Mouse (Mus musculus) neural tube, embryonic 11.5 days (tissue): ENCODE results near the gene Nol4l. TPM values are rescaled to one million over a fixed set of nuclear protein-coding genes. Genes with fewer than 3 reads are reported as not detected.
A peak's percentile ranks its signal among the peaks of the same experiment; 100 is the strongest.

Experiments
- ATAC-seq: fragments of 200-750 bp; cut with Nextera tagmentation; 2 replicates; pipeline ENCODE4 v1.8.0; 2017; ENCODE audit warnings: moderate number of reproducible peaks, mild to moderate bottlenecking, moderate TSS enrichment, moderate library complexity; ENCODE audit not compliant: insufficient read depth, low FRiP score, low TSS enrichment
- DNase-seq: peaks from one replicate; pipeline ENCODE4 v3.0.0-alpha.2; 2015; ENCODE audit warnings: low spot score
- H3K27ac ChIP-seq: fragments of 300-500 bp; sonication (generic); 2 replicates; pipeline ENCODE4 v1.5.1; 2014; ENCODE audit warnings: low read depth, mild to moderate bottlenecking, low read length
- H3K27me3 ChIP-seq: fragments of 300-500 bp; sonication (generic); 2 replicates; pipeline ENCODE4 v1.6.1; 2014; ENCODE audit warnings: mild to moderate bottlenecking, low read length, mixed read lengths; ENCODE audit not compliant: control insufficient read depth, insufficient read depth
- H3K36me3 ChIP-seq: fragments of 300-500 bp; sonication (generic); 2 replicates; pipeline ENCODE4 v1.6.1; 2014; ENCODE audit warnings: mild to moderate bottlenecking, low read length, moderate library complexity, mixed read lengths; ENCODE audit not compliant: control insufficient read depth, insufficient read depth
- H3K4me1 ChIP-seq: fragments of 300-500 bp; sonication (generic); 2 replicates; pipeline ENCODE4 v1.6.1; 2014; ENCODE audit warnings: low read length, mixed read lengths; ENCODE audit not compliant: control insufficient read depth, insufficient read depth
- H3K4me2 ChIP-seq: fragments of 300-500 bp; sonication (generic); 2 replicates; pipeline ENCODE4 v1.6.1; 2014; ENCODE audit warnings: low read depth, mild to moderate bottlenecking, moderate library complexity
- H3K4me3 ChIP-seq: fragments of 300-500 bp; sonication (generic); 2 replicates; pipeline ENCODE4 v1.5.1; 2014; ENCODE audit warnings: low read depth, low read length
- H3K9ac ChIP-seq: fragments of 300-500 bp; sonication (generic); 2 replicates; pipeline ENCODE4 v1.6.1; 2014; ENCODE audit warnings: mild to moderate bottlenecking, low read length
- H3K9me3 ChIP-seq: fragments of 300-500 bp; sonication (generic); 2 replicates; pipeline ENCODE4 v1.6.1; 2016; ENCODE audit warnings: low read length; ENCODE audit not compliant: control insufficient read depth
- WGBS: fragments of 180-500 bp; shearing (Covaris S2); extraction: QIAGEN DNeasy Blood & Tissue Kit; methylation state at CpG from one replicate; pipeline ENCODE4 v1.1.7; 2014; 5-methylcytosine and 5-hydroxymethylcytosine counted together
- polyA plus RNA-seq: library from polyadenylated mRNA; unstranded; fragments of >200 nt; fragmentation: Nextera tagmentation; extraction: Ambion mirVana; gene quantifications from 2 replicates; pipeline ENCODE4 v1.2.1, GENCODE M21; 2014

The Nol4l gene
- polyA plus RNA-seq, 1 experiment from 2014 or later: 37.5 TPM

DNA sequence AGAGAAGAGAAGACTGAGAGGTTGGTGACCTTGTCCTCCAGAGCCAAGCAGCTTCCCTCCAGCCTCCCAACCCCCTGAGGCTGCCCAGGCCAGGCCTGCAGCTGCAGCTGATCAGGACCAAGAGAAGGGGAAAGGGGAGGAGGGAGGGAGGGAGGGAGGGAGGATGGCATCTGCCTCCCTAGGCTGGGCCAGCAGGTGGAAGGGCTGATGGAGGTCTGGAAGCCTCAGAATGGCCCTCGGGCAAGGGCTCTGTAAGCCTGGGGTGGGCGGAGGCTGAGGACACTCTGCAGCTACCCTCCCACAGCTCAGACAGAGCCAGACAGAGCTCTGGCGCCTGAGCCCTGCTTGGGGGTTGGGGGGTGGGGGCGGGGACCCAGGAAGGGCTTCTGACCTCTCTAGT, 7.5 kb downstream of the Nol4l start:
- 61% methylated on average over 4 of the region's 4 CpGs for WGBS
- Histone ChIP-seq H3K9ac (no peak overlapping the region), H3K4me2 (no peak overlapping the region), H3K4me3 (no peak overlapping the region), H3K4me1 (peaks cover 26% of the 10 kb centered on the region), H3K27me3 (peaks cover 5% of the 10 kb centered on the region), H3K36me3 (no peaks in the 10 kb centered on the region), H3K27ac (no peak overlapping the region), H3K9me3 (no peaks in the 10 kb centered on the region)
- DNase-seq (peak; percentile 31), ATAC-seq (peak; percentile 56; the same call in 1 of the 2 replicates)

- WGBS: 78% methylated on average over 9 of the region's 9 CpGs
- H3K27me3 ChIP-seq: no peaks in the 10 kb centered on the region
- no peak overlapping the region for H3K4me3 ChIP-seq
- no peak overlapping the region for H3K27ac ChIP-seq
- no peak overlapping the region for H3K4me2 ChIP-seq
- no peaks in the 10 kb centered on the region for H3K9me3 ChIP-seq
- no peaks in the 10 kb centered on the region for H3K36me3 ChIP-seq
- ATAC-seq: no peak
- no peak overlapping the region for H3K9ac ChIP-seq
- no peak for DNase-seq
- peaks cover 11% of the 10 kb centered on the region for H3K4me1 ChIP-seq
These were observed 9.7 kb downstream of the Nol4l start for GRCm38 (mm10) chr2:153520057-153520456.

DNA sequence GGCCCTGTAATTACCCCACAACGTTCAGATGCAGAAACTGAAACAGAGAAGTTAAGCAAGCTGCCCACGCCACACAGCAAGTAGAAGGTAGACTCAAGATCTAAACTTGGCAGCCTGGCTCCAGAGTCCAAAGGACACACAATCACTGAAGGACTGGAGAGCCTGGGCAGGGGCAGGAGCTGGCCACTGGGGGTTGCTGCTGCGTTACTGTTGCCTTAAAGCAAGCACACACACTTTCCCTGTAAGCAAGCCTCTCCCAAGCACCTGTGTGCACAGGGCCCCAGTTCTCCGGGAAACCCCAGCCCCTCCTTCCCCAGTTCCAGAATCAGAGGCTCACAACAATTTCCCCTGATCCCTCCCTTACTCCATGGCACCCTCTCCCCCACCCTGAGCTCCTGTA, 12.8 kb downstream of the Nol4l start:
- Histone ChIP-seq H3K27me3 (no peaks in the 10 kb centered on the region), H3K4me3 (no peak overlapping the region), H3K4me2 (no peak overlapping the region), H3K4me1 (peaks cover 2% of the 10 kb centered on the region), H3K9ac (no peak overlapping the region), H3K27ac (no peak overlapping the region), H3K9me3 (no peaks in the 10 kb centered on the region), H3K36me3 (no peaks in the 10 kb centered on the region)
- peak; percentile 36 for DNase-seq
- ATAC-seq: no peak
- WGBS: 50% methylated on average over 4 of the region's 4 CpGs

GRCm38 (mm10) chr2:153515582-153515981, 14.2 kb downstream of the Nol4l start:
- H3K4me3 ChIP-seq: no peak overlapping the region
- no peak for ATAC-seq
- H3K4me2 ChIP-seq: no peak overlapping the region
- H3K9me3 ChIP-seq: no peaks in the 10 kb centered on the region
- WGBS: 88% methylated on average over 6 of the region's 6 CpGs
- no peaks in the 10 kb centered on the region for H3K36me3 ChIP-seq
- H3K4me1 ChIP-seq: peaks cover 5% of the 10 kb centered on the region; the same call in 1 of the 2 replicates
- H3K27me3 ChIP-seq: no peaks in the 10 kb centered on the region
- DNase-seq: no peak
- H3K27ac ChIP-seq: no peak overlapping the region
- no peak overlapping the region for H3K9ac ChIP-seq

GRCm38 (mm10) chr2:153514497-153515380, 15.0 kb downstream of the Nol4l start:
- WGBS: 82% methylated on average over 14 of the region's 14 CpGs
- Histone ChIP-seq H3K4me2 (no peak overlapping the region), H3K9ac (no peak overlapping the region), H3K36me3 (no peaks in the 10 kb centered on the region), H3K27ac (no peak overlapping the region), H3K27me3 (no peaks in the 10 kb centered on the region), H3K4me1 (peaks cover 8% of the 10 kb centered on the region), H3K4me3 (no peak overlapping the region), H3K9me3 (no peaks in the 10 kb centered on the region)
- ATAC-seq (no peak), DNase-seq (no peak)

DNA sequence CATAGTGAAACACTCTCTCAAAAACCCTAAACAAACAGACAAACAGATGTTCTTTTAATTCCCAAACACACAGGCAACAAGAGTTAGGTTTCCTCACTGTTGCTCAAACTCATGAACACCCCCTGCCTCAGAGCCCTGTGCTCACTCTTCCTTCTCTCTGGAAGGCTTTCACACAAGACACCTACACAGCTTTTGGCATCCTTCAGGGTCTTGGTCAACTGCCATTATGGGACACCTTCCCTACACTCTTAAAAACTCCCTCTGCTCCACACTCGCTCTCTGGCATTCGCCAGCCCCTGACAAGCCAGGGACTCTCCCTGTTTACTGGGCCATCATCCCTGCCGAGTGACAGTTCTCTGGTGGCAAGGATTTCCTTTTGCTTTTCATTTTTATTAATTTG, 15.8 kb downstream of the Nol4l start:
- DNase-seq (no peak), ATAC-seq (no peak)
- Histone ChIP-seq H3K4me3 (no peak overlapping the region), H3K4me2 (no peak overlapping the region), H3K36me3 (no peaks in the 10 kb centered on the region), H3K9me3 (no peaks in the 10 kb centered on the region), H3K27me3 (no peaks in the 10 kb centered on the region), H3K27ac (no peak overlapping the region), H3K9ac (no peak overlapping the region), H3K4me1 (peaks cover 16% of the 10 kb centered on the region)
- WGBS: 88% methylated on average over 3 of the region's 3 CpGs

- H3K36me3 ChIP-seq: no peaks in the 10 kb centered on the region
- DNase-seq: no peak
- H3K4me2 ChIP-seq: no peak overlapping the region
- no peaks in the 10 kb centered on the region for H3K9me3 ChIP-seq
- H3K4me1 ChIP-seq: peaks cover 17% of the 10 kb centered on the region
- H3K4me3 ChIP-seq: no peak overlapping the region
- 84% methylated on average over 14 of the region's 14 CpGs for WGBS
- ATAC-seq: no peak
- no peak overlapping the region for H3K27ac ChIP-seq
- H3K9ac ChIP-seq: peak overlapping the region; percentile 10; the same call in 1 of the 2 replicates
- no peaks in the 10 kb centered on the region for H3K27me3 ChIP-seq
These were observed 17.1 kb downstream of the Nol4l start for GRCm38 (mm10) chr2:153512416-153513323.

GRCm38 (mm10) chr2:153511562-153511961, 18.2 kb downstream of the Nol4l start:
- ATAC-seq (no peak), DNase-seq (no peak)
- Histone ChIP-seq H3K4me2 (no peak overlapping the region), H3K4me3 (no peak overlapping the region), H3K27ac (no peak overlapping the region), H3K36me3 (no peaks in the 10 kb centered on the region), H3K27me3 (no peaks in the 10 kb centered on the region), H3K9ac (no peak overlapping the region), H3K4me1 (peaks cover 17% of the 10 kb centered on the region), H3K9me3 (no peaks in the 10 kb centered on the region)
- WGBS: 37% methylated on average over 6 of the region's 6 CpGs
